Mouse (Mus musculus): ENCODE measurements around the gene Tef.

DNA sequence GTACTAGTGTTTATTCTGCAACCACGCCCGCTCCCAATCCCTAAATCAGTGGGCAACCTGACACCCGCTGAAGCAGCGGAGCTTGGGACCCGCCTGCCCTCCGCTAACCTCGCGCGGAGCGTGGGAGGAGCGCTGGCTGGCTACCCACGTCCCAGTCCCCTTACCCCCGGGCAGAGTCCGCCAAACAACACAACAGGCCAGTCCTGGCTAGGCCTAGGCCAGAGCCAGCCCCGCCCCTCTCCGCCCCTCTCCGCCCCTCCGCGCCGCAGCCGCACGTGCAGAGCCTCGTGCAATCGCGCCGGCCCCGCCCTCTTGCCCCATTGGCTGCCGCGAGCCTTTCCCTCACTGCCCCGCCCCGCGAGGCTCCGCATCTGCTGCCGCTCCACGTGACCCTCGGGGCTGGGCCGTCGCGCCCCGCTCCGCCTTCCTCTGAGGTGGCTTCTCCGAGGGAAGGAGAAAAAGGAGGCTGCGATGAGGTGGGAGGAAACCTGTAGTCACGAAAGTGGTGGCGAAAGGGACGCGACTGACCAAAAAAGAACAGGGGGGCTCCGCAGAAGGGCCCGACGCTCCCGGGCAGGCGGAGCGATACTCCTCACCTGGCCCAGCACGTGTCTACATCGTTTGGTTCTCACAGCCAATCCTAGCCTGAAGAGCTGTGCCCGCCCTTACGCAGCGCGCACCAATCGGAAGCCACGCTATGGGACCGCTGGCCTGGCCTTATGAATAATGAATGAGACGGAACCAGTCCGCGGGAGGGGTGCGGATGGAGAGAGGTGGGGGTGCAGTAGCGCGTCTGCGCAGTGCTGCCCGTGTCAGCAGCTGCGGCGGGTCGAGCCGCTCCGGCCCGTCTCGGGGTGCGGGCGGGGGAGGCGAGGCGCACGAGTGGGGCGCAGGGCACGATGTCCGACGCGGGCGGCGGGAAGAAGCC lies 8.7 kb downstream of the Tef start:
- TF ChIP-seq CTCF (IDR thresholded peaks at IDR 0.05; ENCODE audit: low read depth, low read length): no peak
- TF ChIP-seq GATA1 (IDR thresholded peaks at IDR 0.05; ENCODE audit: borderline replicate concordance, low read length): no peak
- TF ChIP-seq TAL1 (conservative IDR thresholded peaks at IDR 0.05; ENCODE audit: low read depth, low read length): no peak
- TF ChIP-seq GATA2 (IDR thresholded peaks at IDR 0.05; ENCODE audit: borderline replicate concordance, low read depth, low read length): no peak
